Mouse (Mus musculus) brain, embryonic 14.5 days (tissue): ENCODE measurements around the gene Trio.

Experiments used
- CTCF ChIP-seq: fragments of 200-500 bp; IDR thresholded peaks from 2 replicates; pipeline ENCODE4 v1.5.1; 2012; ENCODE audit warnings: inconsistent platforms, mild to moderate bottlenecking, moderate library complexity, borderline replicate concordance; ENCODE audit not compliant: insufficient read depth, insufficient read length; ENCODE audit errors: extremely low read depth
- POLR2A ChIP-seq: fragments of 200-500 bp; IDR thresholded peaks from 2 replicates; pipeline ENCODE4 v1.6.1; 2012; ENCODE audit warnings: mild to moderate bottlenecking, inconsistent platforms, borderline replicate concordance; ENCODE audit not compliant: poor library complexity, insufficient read depth, insufficient read length, severe bottlenecking; ENCODE audit errors: extremely low read depth

GRCm38 (mm10) chr15:27826048-27826637, 199.5 kb downstream of the Trio start:
- TF ChIP-seq CTCF, result no peak
- TF ChIP-seq POLR2A, result no peak
